Mouse (Mus musculus): ENCODE results near the gene Gm20715. TPM values are rescaled to one million over a fixed set of nuclear protein-coding genes. Genes with fewer than 3 reads are reported as not detected.
"Not testable (repeated sequence)": the region's sequence is repeated elsewhere in the genome, so short reads cannot be mapped to it uniquely, and the experiment has no call there.

The Gm20715 gene
- polyA plus RNA-seq, 1 experiment: 0.34 TPM

- Histone ChIP-seq H3K36me3 (ENCODE audit: control insufficient read depth, insufficient read depth, low read length, poor library complexity, severe bottlenecking) (no peaks in the 10 kb centered on the region), H3K27ac (ENCODE audit: insufficient read depth, low read length) (no peak overlapping the region), H3K27me3 (ENCODE audit: control insufficient read depth, insufficient read depth, low read length, poor library complexity, severe bottlenecking) (no peaks in the 10 kb centered on the region), H3K4me3 (ENCODE audit: low read depth, low read length) (no peak overlapping the region), H3K9ac (ENCODE audit: low read depth, poor library complexity, severe bottlenecking) (no peak overlapping the region), H3K4me1 (ENCODE audit: control insufficient read depth, insufficient read depth, low read length) (no peaks in the 10 kb centered on the region), H3K9me3 (replicated peaks; ENCODE audit: control insufficient read depth, insufficient read depth, low read length, poor library complexity, severe bottlenecking) (no peaks in the 10 kb centered on the region)
- no peak for TF ChIP-seq POLR2A (IDR thresholded peaks at IDR 0.05; ENCODE audit: insufficient read depth, low read length)
- no peak for TF ChIP-seq EP300 (IDR thresholded peaks at IDR 0.05; ENCODE audit: insufficient read depth, low read depth, low read length)
- TF ChIP-seq CTCF (IDR thresholded peaks at IDR 0.05; ENCODE audit: low read depth, low read length): no peak
Measured at GRCm38 (mm10) chr7:6367185-6367584, 42.9 kb upstream of the Gm20715 start.

- not testable (repeated sequence) for H3K4me3 ChIP-seq (ENCODE audit: low read depth, low read length); H3K27me3 ChIP-seq (ENCODE audit: control insufficient read depth, insufficient read depth, low read length, poor library complexity, severe bottlenecking); H3K9me3 ChIP-seq (replicated peaks; ENCODE audit: control insufficient read depth, insufficient read depth, low read length, poor library complexity, severe bottlenecking); H3K4me1 ChIP-seq (ENCODE audit: control insufficient read depth, insufficient read depth, low read length); H3K9ac ChIP-seq (ENCODE audit: low read depth, poor library complexity, severe bottlenecking); H3K27ac ChIP-seq (ENCODE audit: insufficient read depth, low read length); H3K36me3 ChIP-seq (ENCODE audit: control insufficient read depth, insufficient read depth, low read length, poor library complexity, severe bottlenecking)
Measured at GRCm38 (mm10) chr7:6368146-6368545, 41.9 kb upstream of the Gm20715 start.

- TF ChIP-seq CTCF (IDR thresholded peaks at IDR 0.05; ENCODE audit: low read depth, low read length): no peak
- no peak for TF ChIP-seq POLR2A (IDR thresholded peaks at IDR 0.05; ENCODE audit: insufficient read depth, low read length)
- TF ChIP-seq EP300 (IDR thresholded peaks at IDR 0.05; ENCODE audit: insufficient read depth, low read depth, low read length): no peak
- H3K27me3 ChIP-seq (ENCODE audit: control insufficient read depth, insufficient read depth, low read length, poor library complexity, severe bottlenecking): no peaks in the 10 kb centered on the region
- H3K4me3 ChIP-seq (ENCODE audit: low read depth, low read length): no peak overlapping the region
- no peak overlapping the region for H3K9ac ChIP-seq (ENCODE audit: low read depth, poor library complexity, severe bottlenecking)
- H3K4me1 ChIP-seq (ENCODE audit: control insufficient read depth, insufficient read depth, low read length): no peaks in the 10 kb centered on the region
- H3K9me3 ChIP-seq (replicated peaks; ENCODE audit: control insufficient read depth, insufficient read depth, low read length, poor library complexity, severe bottlenecking): no peaks in the 10 kb centered on the region
- no peaks in the 10 kb centered on the region for H3K36me3 ChIP-seq (ENCODE audit: control insufficient read depth, insufficient read depth, low read length, poor library complexity, severe bottlenecking)
- no peak overlapping the region for H3K27ac ChIP-seq (ENCODE audit: insufficient read depth, low read length)
Measured at GRCm38 (mm10) chr7:6369460-6369859, 40.6 kb upstream of the Gm20715 start.

- no peaks in the 10 kb centered on the region for H3K27me3 ChIP-seq (ENCODE audit: control insufficient read depth, insufficient read depth, low read length, poor library complexity, severe bottlenecking)
- TF ChIP-seq POLR2A (IDR thresholded peaks at IDR 0.05; ENCODE audit: insufficient read depth, low read length) (no peak), CTCF (IDR thresholded peaks at IDR 0.05; ENCODE audit: low read depth, low read length) (no peak), EP300 (IDR thresholded peaks at IDR 0.05; ENCODE audit: insufficient read depth, low read depth, low read length) (no peak)
- no peaks in the 10 kb centered on the region for H3K36me3 ChIP-seq (ENCODE audit: control insufficient read depth, insufficient read depth, low read length, poor library complexity, severe bottlenecking)
- H3K4me1 ChIP-seq (ENCODE audit: control insufficient read depth, insufficient read depth, low read length): no peaks in the 10 kb centered on the region
- no peak overlapping the region for H3K4me3 ChIP-seq (ENCODE audit: low read depth, low read length)
- H3K9ac ChIP-seq (ENCODE audit: low read depth, poor library complexity, severe bottlenecking): no peak overlapping the region
- no peaks in the 10 kb centered on the region for H3K9me3 ChIP-seq (replicated peaks; ENCODE audit: control insufficient read depth, insufficient read depth, low read length, poor library complexity, severe bottlenecking)
- H3K27ac ChIP-seq (ENCODE audit: insufficient read depth, low read length): no peak overlapping the region
Measured at GRCm38 (mm10) chr7:6372993-6373392, 37.1 kb upstream of the Gm20715 start.

- Histone ChIP-seq H3K4me1 (ENCODE audit: control insufficient read depth, insufficient read depth, low read length) (no peaks in the 10 kb centered on the region), H3K9ac (ENCODE audit: low read depth, poor library complexity, severe bottlenecking) (no peak overlapping the region), H3K36me3 (ENCODE audit: control insufficient read depth, insufficient read depth, low read length, poor library complexity, severe bottlenecking) (no peaks in the 10 kb centered on the region), H3K27me3 (ENCODE audit: control insufficient read depth, insufficient read depth, low read length, poor library complexity, severe bottlenecking) (no peaks in the 10 kb centered on the region), H3K27ac (ENCODE audit: insufficient read depth, low read length) (no peak overlapping the region), H3K9me3 (replicated peaks; ENCODE audit: control insufficient read depth, insufficient read depth, low read length, poor library complexity, severe bottlenecking) (no peaks in the 10 kb centered on the region), H3K4me3 (ENCODE audit: low read depth, low read length) (no peak overlapping the region)
- TF ChIP-seq CTCF (IDR thresholded peaks at IDR 0.05; ENCODE audit: low read depth, low read length) (no peak), POLR2A (IDR thresholded peaks at IDR 0.05; ENCODE audit: insufficient read depth, low read length) (no peak), EP300 (IDR thresholded peaks at IDR 0.05; ENCODE audit: insufficient read depth, low read depth, low read length) (no peak)
Measured at GRCm38 (mm10) chr7:6378441-6378840, 31.6 kb upstream of the Gm20715 start.

GRCm38 (mm10) chr7:6381431-6381830 is 28.6 kb upstream of the Gm20715 start:
- TF ChIP-seq POLR2A (IDR thresholded peaks at IDR 0.05; ENCODE audit: insufficient read depth, low read length): no peak
- TF ChIP-seq CTCF (IDR thresholded peaks at IDR 0.05; ENCODE audit: low read depth, low read length): no peak
- no peak for TF ChIP-seq EP300 (IDR thresholded peaks at IDR 0.05; ENCODE audit: insufficient read depth, low read depth, low read length)
- no peaks in the 10 kb centered on the region for H3K27me3 ChIP-seq (ENCODE audit: control insufficient read depth, insufficient read depth, low read length, poor library complexity, severe bottlenecking)
- H3K36me3 ChIP-seq (ENCODE audit: control insufficient read depth, insufficient read depth, low read length, poor library complexity, severe bottlenecking): no peaks in the 10 kb centered on the region
- H3K9ac ChIP-seq (ENCODE audit: low read depth, poor library complexity, severe bottlenecking): no peak overlapping the region
- H3K4me1 ChIP-seq (ENCODE audit: control insufficient read depth, insufficient read depth, low read length): no peaks in the 10 kb centered on the region
- no peaks in the 10 kb centered on the region for H3K9me3 ChIP-seq (replicated peaks; ENCODE audit: control insufficient read depth, insufficient read depth, low read length, poor library complexity, severe bottlenecking)
- H3K4me3 ChIP-seq (ENCODE audit: low read depth, low read length): no peak overlapping the region
- H3K27ac ChIP-seq (ENCODE audit: insufficient read depth, low read length): no peak overlapping the region

Data from ES-Bruce4 (cell line).